12 mouse cellular contexts compared by ENCODE assay signal in genomic region chr12:79017994-79018399, GRCm38 (mm10). TPM values are rescaled to one million over a fixed set of nuclear protein-coding genes. Genes with fewer than 3 reads are reported as not detected.
DNase-seq lines count a peak whose midpoint lies in the region; ATAC-seq and TF ChIP-seq lines count a peak whose summit lies in the region.
"Had no signal": no experiment of that assay in that cellular context is flagged by ENCODE, and none has a peak within 500 bp of the region (broad histone marks: within the 10 kb centered on the region; RNA-seq: fewer than 3 reads in every experiment).

No protein-coding gene starts in this region.

- no peaks in the 10 kb centered on the region for H3K36me3 ChIP-seq in forebrain, embryonic 16.5 days (ENCODE audit: control insufficient read depth, insufficient read depth)
- H3K36me3 ChIP-seq: neural tube, embryonic 13.5 days had no signal

- H3K4me3 ChIP-seq in bone marrow macrophage, adult 2 months (ENCODE audit: insufficient read depth, low read length), result no peak overlapping the region
- no peak overlapping the region for H3K4me3 ChIP-seq in forebrain, embryonic 16.5 days (replicated peaks; ENCODE audit: low read length)
- H3K4me3 ChIP-seq: neural tube, embryonic 13.5 days had no signal

- 39% methylated on average over 4 of the region's 4 CpGs for WGBS in forebrain, embryonic 16.5 days

- no peaks in the 10 kb centered on the region for H3K9me3 ChIP-seq in forebrain, embryonic 16.5 days (ENCODE audit: control insufficient read depth, low read length)
- H3K9me3 ChIP-seq: neural tube, embryonic 13.5 days had no signal

- no peak overlapping the region for H3K4me2 ChIP-seq in forebrain, embryonic 16.5 days (ENCODE audit: low read length)
- H3K4me2 ChIP-seq: neural tube, embryonic 13.5 days had no signal

- H3K4me1 ChIP-seq in bone marrow macrophage, adult 2 months (ENCODE audit: control insufficient read depth, insufficient read depth, low read length), result peaks cover 13% of the 10 kb centered on the region
- no peaks in the 10 kb centered on the region for H3K4me1 ChIP-seq in forebrain, embryonic 16.5 days (replicated peaks; ENCODE audit: control insufficient read depth, insufficient read depth, low read length)

- no peak overlapping the region for H3K9ac ChIP-seq in forebrain, embryonic 16.5 days (replicated peaks; ENCODE audit: low read depth, low read length)
- H3K9ac ChIP-seq: neural tube, embryonic 13.5 days had no signal

- no peak for TF ChIP-seq CTCF in bone marrow macrophage, adult 2 months (IDR thresholded peaks at IDR 0.05; ENCODE audit: low read depth, low read length)

- H3K27ac ChIP-seq in bone marrow macrophage, adult 2 months (ENCODE audit: insufficient read depth, low read depth, low read length), result peak overlapping the region; percentile 47
- H3K27ac ChIP-seq in forebrain, embryonic 16.5 days (ENCODE audit: low read length), result no peak overlapping the region
- H3K27ac ChIP-seq: neural tube, embryonic 13.5 days had no signal

- no peak for ATAC-seq in forebrain, embryonic 16.5 days

- peak; percentile 29 for DNase-seq in thymus, postnatal 14 days
- no peak for DNase-seq in thymus, adult 18-20 months
- DNase-seq in lung, postnatal 36 days, result peak; percentile 50
- no peak for DNase-seq in gastrocnemius, postnatal 4 days (ENCODE audit: low spot score in 2 of 2)
- DNase-seq in layer of hippocampus, adult 11-12 months (ENCODE audit: low spot score), result no peak
- DNase-seq in gastrocnemius, adult 18-20 months (ENCODE audit: low spot score), result no peak
- DNase-seq: cerebellum, postnatal 36 days; gastrocnemius, postnatal 25 days; kidney, postnatal 25 days had no signal

- no peak for TF ChIP-seq POLR2A in bone marrow macrophage, adult 2 months (IDR thresholded peaks at IDR 0.05; ENCODE audit: borderline replicate concordance, low read depth, low read length)

- no peaks in the 10 kb centered on the region for H3K27me3 ChIP-seq in forebrain, embryonic 16.5 days (replicated peaks; ENCODE audit: control insufficient read depth, insufficient read depth, low read length)
- H3K27me3 ChIP-seq: neural tube, embryonic 13.5 days had no signal

RNA-seq across cellular contexts. Expression of gene Tmem229b, which starts 10.6 kb away (rescaled TPM):
- 47.9 and 60.9 TPM in 2 replicates for polyA plus RNA-seq in bone marrow macrophage, adult 2 months (2012; ENCODE audit: insufficient read depth, insufficient read length, missing spikeins)
- polyA plus RNA-seq in forebrain, embryonic 16.5 days (2015; fragmentation: Nextera tagmentation; extraction: Ambion mirVana), result 62.1 and 66.7 TPM in 2 replicates
- 1 to 10 TPM; 7.7 to 8.0 TPM for total RNA-seq in gastrocnemius, postnatal 4 days (2021)
- 1 to 10 TPM; 2.5 to 5.5 TPM for total RNA-seq in gastrocnemius, adult 18-20 months (2021)

RNA-seq across cellular contexts. Expression of gene Plekhh1, which starts 11.0 kb away (rescaled TPM):
- 0.17 and 0.25 TPM in 2 replicates for polyA plus RNA-seq in bone marrow macrophage, adult 2 months (2012; ENCODE audit: insufficient read depth, insufficient read length, missing spikeins)
- 2.1 and 2.5 TPM in 2 replicates for polyA plus RNA-seq in forebrain, embryonic 16.5 days (2015; fragmentation: Nextera tagmentation; extraction: Ambion mirVana)
- total RNA-seq in gastrocnemius, postnatal 4 days (2021), result 1 to 10 TPM; 2.2 to 2.6 TPM
- 1 to 10 TPM in 1 of 2 experiments, under 1 TPM in 1; 0.71 to 1.0 TPM for total RNA-seq in gastrocnemius, adult 18-20 months (2021)

Comparison
In these comparisons a context has a peak if more than half of its experiments do, and no peak if none do; other contexts are left out.
1. DNase-seq: peak in thymus, postnatal 14 days (single experiment) and lung, postnatal 36 days (single experiment); none in thymus, adult 18-20 months (0 of 2), gastrocnemius, postnatal 4 days (0 of 2), layer of hippocampus, adult 11-12 months (single experiment) and gastrocnemius, adult 18-20 months (single experiment).